Mouse (Mus musculus): ENCODE results near the gene Trpm3. TPM values are rescaled to one million over a fixed set of nuclear protein-coding genes. Genes with fewer than 3 reads are reported as not detected.

Gene Trpm3
- total RNA-seq (2021), result 1 to 10 TPM; 3.5 to 5.3 TPM
- long read RNA-seq, experiment 1, partial matches to known transcripts, result 2 of 6 reads
- long read RNA-seq, experiment 1, other reads (novel, unspliced or antisense), result 4 of 6 reads
- long read RNA-seq, experiment 2, partial matches to known transcripts, result 0 of 1 reads
- long read RNA-seq, experiment 2, other reads (novel, unspliced or antisense), result 1 of 1 reads

- DNase-seq (ENCODE audit: low spot score in 2 of 2), result peak; percentile 40 to 67
Measured at GRCm38 (mm10) chr19:22138590-22139421, at the start of gene Trpm3. Trpm3 (plus strand) TSS chr19:22139046.

GRCm38 (mm10) chr19:22100582-22100981 is 38.3 kb upstream of the Trpm3 start:
- no peak for DNase-seq (ENCODE audit: low spot score in 2 of 2)

- DNase-seq (ENCODE audit: low spot score in 2 of 2), result no peak
Measured at GRCm38 (mm10) chr19:22103865-22104264, 35.0 kb upstream of the Trpm3 start.

GRCm38 (mm10) chr19:22104848-22105484 is 33.9 kb upstream of the Trpm3 start:
- no peak for DNase-seq (ENCODE audit: low spot score in 2 of 2)

- no peak for DNase-seq (ENCODE audit: low spot score in 2 of 2)
Measured at GRCm38 (mm10) chr19:22105648-22106047, 33.2 kb upstream of the Trpm3 start.

- no peak for DNase-seq (ENCODE audit: low spot score in 2 of 2)
Measured at GRCm38 (mm10) chr19:22108893-22109463, 29.9 kb upstream of the Trpm3 start.

- no peak for DNase-seq (ENCODE audit: low spot score in 2 of 2)
Measured at GRCm38 (mm10) chr19:22120976-22121375, 17.9 kb upstream of the Trpm3 start.

GRCm38 (mm10) chr19:22121631-22122030 is 17.2 kb upstream of the Trpm3 start:
- no peak for DNase-seq (ENCODE audit: low spot score in 2 of 2)

- no peak for DNase-seq (ENCODE audit: low spot score in 2 of 2)
Measured at GRCm38 (mm10) chr19:22132626-22133025, 6.2 kb upstream of the Trpm3 start.

- no peak for DNase-seq (ENCODE audit: low spot score in 2 of 2)
Measured at GRCm38 (mm10) chr19:22178549-22178948, 39.7 kb downstream of the Trpm3 start.

- DNase-seq (ENCODE audit: low spot score in 2 of 2), result no peak
Measured at GRCm38 (mm10) chr19:22179017-22179416, 40.2 kb downstream of the Trpm3 start.

- no peak for DNase-seq (ENCODE audit: low spot score in 2 of 2)
Measured at GRCm38 (mm10) chr19:22180136-22180535, 41.3 kb downstream of the Trpm3 start.

- DNase-seq (ENCODE audit: low spot score in 2 of 2), result no peak
Measured at GRCm38 (mm10) chr19:22189716-22190115, 50.9 kb downstream of the Trpm3 start.

- DNase-seq (ENCODE audit: low spot score in 2 of 2), result no peak
Measured at GRCm38 (mm10) chr19:22222520-22222919, 83.7 kb downstream of the Trpm3 start.

- no peak for DNase-seq (ENCODE audit: low spot score in 2 of 2)
Measured at GRCm38 (mm10) chr19:22234187-22234586, 95.3 kb downstream of the Trpm3 start.

GRCm38 (mm10) chr19:22249076-22249475 is 110.2 kb downstream of the Trpm3 start:
- DNase-seq (ENCODE audit: low spot score in 2 of 2), result no peak

GRCm38 (mm10) chr19:22272916-22273315 is 134.1 kb downstream of the Trpm3 start:
- peak in 1 of 2 experiments; percentile 20 for DNase-seq (ENCODE audit: low spot score in 2 of 2)

- no peak for DNase-seq (ENCODE audit: low spot score in 2 of 2)
Measured at GRCm38 (mm10) chr19:22284651-22285050, 145.8 kb downstream of the Trpm3 start.

- no peak for DNase-seq (ENCODE audit: low spot score in 2 of 2)
Measured at GRCm38 (mm10) chr19:22292671-22293070, 153.8 kb downstream of the Trpm3 start.

GRCm38 (mm10) chr19:22300906-22301305 is 162.1 kb downstream of the Trpm3 start:
- DNase-seq (ENCODE audit: low spot score in 2 of 2), result peak in 1 of 2 experiments; percentile 13

GRCm38 (mm10) chr19:22303021-22303951 is 164.4 kb downstream of the Trpm3 start:
- DNase-seq (ENCODE audit: low spot score in 2 of 2), result no peak

All from gastrocnemius, postnatal 4 days (tissue).